Mouse (Mus musculus) spleen, adult 2 months (tissue): ENCODE data around the gene Nxf3. TPM values are rescaled to one million over a fixed set of nuclear protein-coding genes. Genes with fewer than 3 reads are reported as not detected.
A peak's percentile ranks its signal among the peaks of the same experiment; 100 is the strongest.
"Not testable (repeated sequence)": the region's sequence is repeated elsewhere in the genome, so short reads cannot be mapped to it uniquely, and the experiment has no call there.

Experiments
- DNase-seq, 2 experiments: peaks; one replicate each; pipeline versions ENCODE4 v3.0.0 to v3.0.0-alpha.2; 2012 to 2021; ENCODE audit warnings: low spot score in 2 of 2, low read depth in 1 of 2
- H3K27ac ChIP-seq: fragments of 200-500 bp; 2 replicates; pipeline ENCODE4 v1.5.1; 2012; ENCODE audit warnings: low read length, inconsistent platforms; ENCODE audit not compliant: insufficient read depth
- H3K27me3 ChIP-seq: fragments of 200-500 bp; 2 replicates; pipeline ENCODE4 v1.6.1; 2012; ENCODE audit warnings: mild to moderate bottlenecking, moderate library complexity, low read length, inconsistent platforms; ENCODE audit not compliant: control insufficient read depth, insufficient read depth
- H3K36me3 ChIP-seq: fragments of 200-500 bp; 2 replicates; pipeline ENCODE4 v1.6.1; 2012; ENCODE audit warnings: mild to moderate bottlenecking, low read length, inconsistent platforms; ENCODE audit not compliant: control insufficient read depth, insufficient read depth
- H3K4me1 ChIP-seq: fragments of 200-500 bp; 2 replicates; pipeline ENCODE4 v1.6.1; 2011; ENCODE audit warnings: inconsistent platforms; ENCODE audit not compliant: control insufficient read depth, insufficient read depth, insufficient read length
- H3K4me3 ChIP-seq: fragments of 200-500 bp; 2 replicates; pipeline ENCODE4 v1.5.1; 2011; ENCODE audit warnings: mild to moderate bottlenecking, inconsistent platforms; ENCODE audit not compliant: insufficient read depth, insufficient read length; ENCODE audit errors: extremely low read depth
- CTCF ChIP-seq: fragments of 200-500 bp; IDR thresholded peaks from 2 replicates; pipeline ENCODE4 v1.5.1; 2011; ENCODE audit warnings: mild to moderate bottlenecking, inconsistent platforms; ENCODE audit not compliant: insufficient read depth, insufficient read length, insufficient replicate concordance; ENCODE audit errors: extremely low read depth
- POLR2A ChIP-seq: fragments of 200-500 bp; IDR thresholded peaks from 2 replicates; pipeline ENCODE4 v1.6.1; 2011; ENCODE audit warnings: low read depth, low read length, inconsistent platforms
- WGBS: fragments of 180-500 bp; shearing (Covaris S2); methylation state at CpG from one replicate; pipeline ENCODE4 v1.1.7; 2018; 5-methylcytosine and 5-hydroxymethylcytosine counted together
- polyA plus RNA-seq: library from polyadenylated mRNA; depleted of rRNA; stranded (reverse); fragments of >200 nt; gene quantifications from 2 replicates; pipeline ENCODE4 v1.2.3, GENCODE M21; 2012; rRNA removed

The Nxf3 gene
- polyA plus RNA-seq, 1 experiment = 0.02 TPM

DNA sequence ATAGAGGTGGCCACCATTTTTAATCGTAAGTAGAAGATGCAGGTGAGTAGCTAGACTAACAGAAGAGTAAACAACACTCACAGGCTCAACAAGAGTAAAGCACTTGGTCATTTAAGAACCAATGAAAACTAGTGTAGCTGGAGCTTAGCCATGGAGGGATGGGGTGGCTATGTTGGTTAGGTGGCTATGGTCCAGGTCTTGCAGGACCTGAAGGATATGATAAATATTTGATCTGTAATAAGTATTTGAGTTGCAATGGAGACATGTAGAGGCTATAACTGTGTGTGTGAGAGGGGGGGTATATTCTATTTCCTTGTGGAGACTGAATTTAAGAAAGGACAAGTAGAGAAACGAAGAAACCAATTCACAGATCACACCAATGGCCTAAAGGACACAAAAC, 33.8 kb downstream of the Nxf3 start:
- Histone ChIP-seq H3K27me3 (no peaks in the 10 kb centered on the region), H3K27ac (no peak overlapping the region), H3K4me1 (no peaks in the 10 kb centered on the region), H3K36me3 (no peaks in the 10 kb centered on the region), H3K4me3 (no peak overlapping the region)
- no peak for TF ChIP-seq POLR2A
- no peak for TF ChIP-seq CTCF
- WGBS = 72% methylated on average over 2 of the region's 2 CpGs
- no peak for DNase-seq

DNA sequence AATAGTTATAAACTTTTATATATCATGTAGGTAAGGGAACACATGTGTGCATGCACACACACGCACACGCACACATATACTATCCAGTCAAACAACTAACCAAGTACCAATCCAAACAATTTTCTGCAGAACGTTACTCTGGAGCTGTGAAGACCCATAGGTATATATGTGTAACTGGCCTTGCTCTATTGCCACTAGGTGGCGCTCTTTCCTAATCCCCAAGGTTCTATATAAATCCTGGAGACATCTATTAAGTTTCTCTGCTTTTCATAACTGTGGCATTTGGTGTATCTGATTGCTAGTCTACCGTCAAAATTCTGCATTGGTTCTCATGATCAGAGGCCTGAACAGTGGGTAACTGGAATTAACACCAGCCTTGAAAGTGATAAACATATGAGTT, 37.5 kb downstream of the Nxf3 start:
- Histone ChIP-seq H3K4me1 (no peaks in the 10 kb centered on the region), H3K4me3 (no peak overlapping the region), H3K27me3 (no peaks in the 10 kb centered on the region), H3K36me3 (no peaks in the 10 kb centered on the region), H3K27ac (no peak overlapping the region)
- 24% methylated on average over 5 of the region's 5 CpGs for WGBS
- TF ChIP-seq POLR2A (no peak), CTCF (no peak)
- DNase-seq = peak; percentile 4

DNA sequence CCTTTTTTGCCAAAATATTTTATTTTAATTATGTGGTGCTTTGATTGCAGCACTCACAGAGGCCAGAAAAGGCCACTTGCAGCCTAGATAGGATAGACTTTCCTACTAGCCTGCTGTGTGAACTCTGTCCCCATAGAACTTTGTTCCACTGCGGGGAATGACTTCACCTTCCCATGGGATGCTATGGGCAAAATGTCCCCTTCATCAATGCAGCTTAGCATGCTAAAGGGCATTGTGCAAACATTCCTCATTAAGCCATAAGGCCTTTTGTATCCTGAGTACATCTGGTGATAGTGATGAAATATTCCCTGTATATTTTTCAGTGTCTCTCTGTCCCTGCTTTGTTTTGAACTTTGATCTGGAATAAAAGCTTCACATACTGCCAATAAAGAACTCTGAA, 41.3 kb downstream of the Nxf3 start:
- H3K27ac ChIP-seq = no peak overlapping the region
- TF ChIP-seq POLR2A (no peak), CTCF (no peak)
- no peak for DNase-seq
- no peaks in the 10 kb centered on the region for H3K4me1 ChIP-seq
- H3K36me3 ChIP-seq = no peaks in the 10 kb centered on the region
- H3K4me3 ChIP-seq = no peak overlapping the region
- H3K27me3 ChIP-seq = no peaks in the 10 kb centered on the region
- 82% methylated on average over 1 of the region's 1 CpGs for WGBS

DNA sequence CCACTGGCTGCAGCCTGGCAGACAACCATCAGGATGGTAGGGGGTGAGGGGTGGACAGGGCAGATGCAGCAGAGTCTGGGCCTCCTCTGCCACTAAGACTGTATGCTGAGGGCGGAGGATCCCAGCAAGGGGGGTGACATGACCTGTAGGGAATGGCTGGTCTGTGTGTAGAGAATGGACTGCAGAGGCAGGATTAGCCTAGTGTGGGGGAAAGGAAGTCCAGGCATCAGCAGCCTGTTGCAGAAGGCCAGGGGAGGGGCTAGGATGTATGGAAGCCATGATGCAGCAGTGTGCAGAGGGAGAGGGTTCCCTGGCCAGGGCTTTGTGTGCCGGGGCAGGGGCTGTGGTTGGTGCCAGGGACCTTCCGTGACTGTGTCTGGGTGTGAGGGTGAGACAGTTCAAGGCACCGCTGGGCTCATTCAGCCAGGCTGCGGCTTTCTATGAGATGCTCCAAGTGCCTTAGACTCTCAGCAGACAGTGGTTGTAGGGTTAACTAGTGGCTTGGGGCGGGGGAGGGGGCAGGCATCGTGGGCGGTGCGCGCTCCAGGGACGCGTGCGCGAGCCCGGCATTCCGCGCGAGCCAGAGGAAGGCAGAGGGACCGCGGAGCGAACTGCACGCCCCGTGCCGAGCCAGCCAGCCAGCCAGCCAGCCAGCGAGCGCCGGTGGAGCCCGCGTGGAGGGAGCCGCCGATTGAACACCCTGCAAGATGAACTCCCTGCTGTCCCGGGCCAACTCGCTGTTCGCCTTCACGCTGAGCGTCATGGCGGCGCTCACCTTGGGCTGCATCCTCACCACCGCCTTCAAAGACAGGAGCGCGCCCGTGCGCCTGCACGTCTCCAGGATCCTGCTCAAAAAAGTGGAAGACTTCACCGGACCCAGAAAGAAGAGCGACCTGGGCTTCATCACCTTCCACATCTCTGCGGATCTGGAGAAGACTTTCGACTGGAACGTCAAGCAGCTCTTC, 52.0 kb downstream of the Nxf3 start, which contains the start of gene Arxes1:
Gene Arxes1, plus strand, starts transcription at position 569 of the 965 bp plus-strand sequence.
- not testable (repeated sequence) for DNase-seq, H3K4me3 ChIP-seq, H3K36me3 ChIP-seq, H3K4me1 ChIP-seq, H3K27me3 ChIP-seq, H3K27ac ChIP-seq
- 21% methylated on average over 23 of the region's 49 CpGs for WGBS

DNA sequence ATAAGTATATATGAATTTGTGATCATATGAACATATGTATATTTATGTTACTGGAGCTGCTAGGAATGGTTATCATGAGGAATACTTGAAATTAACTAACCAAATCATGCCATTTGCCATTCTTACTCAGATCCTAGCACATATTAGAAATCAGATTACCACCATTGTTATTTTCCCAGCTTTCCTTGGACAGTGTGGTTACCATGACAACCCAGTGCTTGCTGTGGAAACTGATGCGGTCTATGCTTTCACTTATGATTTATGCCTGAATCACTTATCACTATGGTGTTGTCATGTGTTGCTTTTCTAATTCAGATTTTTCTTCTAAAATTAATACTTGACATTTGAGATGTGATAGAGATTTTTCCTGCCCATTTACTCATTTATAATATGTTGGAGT, 54.7 kb downstream of the Nxf3 start:
- H3K27ac ChIP-seq = no peak overlapping the region
- H3K36me3 ChIP-seq = no peaks in the 10 kb centered on the region
- no peak for TF ChIP-seq POLR2A
- no peak for TF ChIP-seq CTCF
- H3K27me3 ChIP-seq = no peaks in the 10 kb centered on the region
- H3K4me1 ChIP-seq = no peaks in the 10 kb centered on the region
- no peak overlapping the region for H3K4me3 ChIP-seq
- DNase-seq = no peak
- 71% methylated on average over 1 of the region's 1 CpGs for WGBS

Other genes starting within 250 kb of the Nxf3 start
- gene Gprasp2, start 246.2 kb downstream of the Nxf3 start, polyA plus RNA-seq = 1.8 TPM in 2 replicates
- gene Arxes2, start 91.4 kb downstream of the Nxf3 start, polyA plus RNA-seq = 1.2 and 1.7 TPM in 2 replicates
- gene Arxes1, start 51.9 kb downstream of the Nxf3 start, polyA plus RNA-seq = 0.28 and 0.29 TPM in 2 replicates
- 0.12 and 0.16 TPM in 2 replicates for gene Bex2, start 17.0 kb downstream of the Nxf3 start, polyA plus RNA-seq
- gene Bex4, start 53.7 kb upstream of the Nxf3 start, polyA plus RNA-seq = 0.96 and 1.1 TPM in 2 replicates
- 0.92 and 0.95 TPM in 2 replicates for gene Tceal8, start 87.1 kb upstream of the Nxf3 start, polyA plus RNA-seq
- gene Tceal5, start 118.6 kb upstream of the Nxf3 start, polyA plus RNA-seq = not detected in 2 replicates
- not detected in 2 replicates for gene Tceal7, start 129.5 kb upstream of the Nxf3 start, polyA plus RNA-seq
- gene Bex1, start 130.3 kb upstream of the Nxf3 start, polyA plus RNA-seq = 0.20 TPM in 1 of 2 replicates, not detected in the other
- 1.9 and 2.3 TPM in 2 replicates for gene Tceal9, start 159.8 kb upstream of the Nxf3 start, polyA plus RNA-seq
- 14.2 and 15.3 TPM in 2 replicates for gene Bex3, start 185.0 kb upstream of the Nxf3 start, polyA plus RNA-seq